22 mouse cellular contexts compared by ENCODE assay signal in genomic region chr9:42846139-42846538, GRCm38 (mm10).
DNase-seq lines count a peak whose midpoint lies in the region; ATAC-seq and TF ChIP-seq lines count a peak whose summit lies in the region.
"Had no signal": no experiment of that assay in that cellular context is flagged by ENCODE, and none has a peak within 500 bp of the region (broad histone marks: within the 10 kb centered on the region; RNA-seq: fewer than 3 reads in every experiment).

No protein-coding gene starts in this region.

- ATAC-seq in common myeloid progenitor, adult 5-6 weeks (replicated peaks; ENCODE audit: low read depth, poor library complexity, severe bottlenecking) = peak; percentile 86
- peak; percentile 78 for ATAC-seq in megakaryocyte progenitor cell, adult 5-6 weeks (replicated peaks; ENCODE audit: poor library complexity)
- ATAC-seq: forebrain, embryonic 14.5 days; forebrain, embryonic 16.5 days had no signal

- H3K27me3 ChIP-seq in heart, adult 2 months (ENCODE audit: control insufficient read depth, insufficient read depth, low read length) = no peaks in the 10 kb centered on the region
- H3K27me3 ChIP-seq: embryonic facial prominence, embryonic 13.5 days; embryonic facial prominence, embryonic 15.5 days had no signal

- intact Hi-C loops in left cerebral cortex, adult 2 months (cut with DNase I) = loop anchor here (1.0 kb wide), 1 partner anchor 36 kb away; no protein-coding TSS in a partner anchor
- intact Hi-C loops in heart, adult 2 months (cut with DNase I) = no loop called here

- no peak overlapping the region for H3K9ac ChIP-seq in heart, adult 2 months (ENCODE audit: low read depth, low read length)
- H3K9ac ChIP-seq: embryonic facial prominence, embryonic 13.5 days; embryonic facial prominence, embryonic 15.5 days; forebrain, embryonic 12.5 days had no signal

- no peak overlapping the region for H3K4me3 ChIP-seq in left cerebral cortex, adult 2 months
- H3K4me3 ChIP-seq in heart, adult 2 months = no peak overlapping the region
- H3K4me3 ChIP-seq: embryonic facial prominence, embryonic 13.5 days; embryonic facial prominence, embryonic 15.5 days; erythroblast, embryonic 14.5 days; forebrain, embryonic 10.5 days; forebrain, embryonic 12.5 days had no signal

- no peaks in the 10 kb centered on the region for H3K79me2 ChIP-seq in heart, adult 2 months (replicated peaks; ENCODE audit: control insufficient read depth, insufficient read depth, low read length)

- no peak for TF ChIP-seq CTCF in left cerebral cortex, adult 2 months (IDR thresholded peaks at IDR 0.05)
- TF ChIP-seq CTCF in heart, adult 2 months (IDR thresholded peaks at IDR 0.05) = no peak

- 20% methylated on average over 4 of the region's 4 CpGs for WGBS in heart, adult 2 months

- no peaks in the 10 kb centered on the region for H3K4me1 ChIP-seq in heart, adult 2 months (ENCODE audit: control insufficient read depth, insufficient read depth, low read length)

- H3K36me3 ChIP-seq in heart, adult 2 months (ENCODE audit: control insufficient read depth, insufficient read depth, low read length) = no peaks in the 10 kb centered on the region
- H3K36me3 ChIP-seq: embryonic facial prominence, embryonic 13.5 days; embryonic facial prominence, embryonic 15.5 days; forebrain, embryonic 10.5 days; forebrain, embryonic 12.5 days had no signal

- no peak for TF ChIP-seq EP300 in heart, adult 2 months (IDR thresholded peaks at IDR 0.05; ENCODE audit: insufficient read depth, low read depth, low read length)

- peak overlapping the region; percentile 64 for H3K27ac ChIP-seq in left cerebral cortex, adult 2 months
- no peak overlapping the region for H3K27ac ChIP-seq in heart, adult 2 months
- H3K27ac ChIP-seq: embryonic facial prominence, embryonic 13.5 days; forebrain, embryonic 10.5 days; forebrain, embryonic 12.5 days had no signal

- no peak for DNase-seq in left cerebral cortex, adult 2 months (ENCODE audit: extremely low spot score in 1 of 2, low spot score in 2 of 2)
- DNase-seq in left cerebral cortex, adult 8-10 months (ENCODE audit: low spot score in 2 of 2) = no peak
- no peak for DNase-seq in heart, adult 2 months
- no peak for DNase-seq in lung, postnatal 4 days
- DNase-seq: adrenal gland, adult 2 months; adrenal gland, postnatal 10 days; adrenal gland, postnatal 25 days; cerebellum, adult 11-12 months; cerebellum, adult 2 months; cerebellum, adult 9-10 months; cerebellum, postnatal 10 days; cerebellum, postnatal 25 days; embryo, embryonic 11 days had no signal

- no peak for TF ChIP-seq POLR2A in heart, adult 2 months (IDR thresholded peaks at IDR 0.05; ENCODE audit: insufficient read depth, low read depth, low read length)
